Mouse (Mus musculus) forebrain, embryonic 10.5 days (tissue): ENCODE measurements around the gene Ptprd. TPM values are rescaled to one million over a fixed set of nuclear protein-coding genes. Genes with fewer than 3 reads are reported as not detected.
A peak's percentile ranks its signal among the peaks of the same experiment; 100 is the strongest.

Experiments used
- DNase-seq: peaks from one replicate; pipeline ENCODE4 v3.0.0-alpha.2; 2017; ENCODE audit warnings: low spot score; ENCODE audit errors: extremely low spot score
- H3K27ac ChIP-seq: fragments of 300-500 bp; sonication (generic); 2 replicates; pipeline ENCODE4 v1.5.1; 2016; ENCODE audit warnings: mild to moderate bottlenecking
- H3K27me3 ChIP-seq: fragments of 300-500 bp; sonication (generic); 2 replicates; pipeline ENCODE4 v1.6.1; 2016; ENCODE audit warnings: mild to moderate bottlenecking; ENCODE audit not compliant: poor library complexity, severe bottlenecking
- H3K36me3 ChIP-seq: fragments of 300-500 bp; sonication (generic); replicated peaks from 2 replicates; pipeline ENCODE4 v1.6.1; 2016; ENCODE audit warnings: mild to moderate bottlenecking, moderate library complexity
- H3K4me1 ChIP-seq: fragments of 300-500 bp; sonication (generic); 2 replicates; pipeline ENCODE4 v1.6.1; 2016
- H3K4me3 ChIP-seq: fragments of 300-500 bp; sonication (generic); 2 replicates; pipeline ENCODE4 v1.5.1; 2016; ENCODE audit warnings: mild to moderate bottlenecking, moderate library complexity
- H3K9me3 ChIP-seq: fragments of 300-500 bp; sonication (generic); 2 replicates; pipeline ENCODE4 v1.6.1; 2016; ENCODE audit warnings: mild to moderate bottlenecking, moderate library complexity
- WGBS: fragments of 180-500 bp; shearing (Covaris S2); methylation state at CpG from one replicate; pipeline ENCODE4 v1.1.7; 2016; 5-methylcytosine and 5-hydroxymethylcytosine counted together
- polyA plus RNA-seq: library from polyadenylated mRNA; unstranded; fragments of >200 nt; fragmentation: Nextera tagmentation; extraction: Ambion mirVana; gene quantifications from 2 replicates; pipeline ENCODE4 v1.2.1, GENCODE M21; 2016

Ptprd gene
- polyA plus RNA-seq, 1 experiment from 2014 or later: 12.2 TPM

DNA sequence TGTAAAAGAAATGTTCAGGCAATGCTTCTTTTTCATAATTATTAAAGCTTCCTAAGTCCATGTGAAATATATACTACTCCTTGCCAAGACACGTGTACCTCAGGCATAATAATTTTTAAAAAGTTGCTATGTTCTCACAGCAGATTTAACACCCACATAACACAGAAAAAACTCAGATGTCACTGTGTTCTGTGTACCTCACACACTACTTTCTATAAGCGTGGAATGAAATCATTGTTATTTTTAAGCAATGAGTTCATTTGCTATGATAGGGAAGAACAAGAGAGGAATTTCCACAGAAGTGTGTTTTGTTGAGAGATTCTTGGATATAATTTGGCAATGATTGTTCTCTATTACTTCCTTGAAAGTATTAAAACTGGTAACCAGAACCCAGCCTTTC lies 562.9 kb downstream of the Ptprd start:
- H3K27me3 ChIP-seq: no peaks in the 10 kb centered on the region
- no peak for DNase-seq
- H3K4me1 ChIP-seq: no peaks in the 10 kb centered on the region
- no peak overlapping the region for H3K27ac ChIP-seq
- no peaks in the 10 kb centered on the region for H3K36me3 ChIP-seq
- 89% methylated on average over 2 of the region's 2 CpGs for WGBS
- H3K4me3 ChIP-seq: no peak overlapping the region
- H3K9me3 ChIP-seq: no peaks in the 10 kb centered on the region

DNA sequence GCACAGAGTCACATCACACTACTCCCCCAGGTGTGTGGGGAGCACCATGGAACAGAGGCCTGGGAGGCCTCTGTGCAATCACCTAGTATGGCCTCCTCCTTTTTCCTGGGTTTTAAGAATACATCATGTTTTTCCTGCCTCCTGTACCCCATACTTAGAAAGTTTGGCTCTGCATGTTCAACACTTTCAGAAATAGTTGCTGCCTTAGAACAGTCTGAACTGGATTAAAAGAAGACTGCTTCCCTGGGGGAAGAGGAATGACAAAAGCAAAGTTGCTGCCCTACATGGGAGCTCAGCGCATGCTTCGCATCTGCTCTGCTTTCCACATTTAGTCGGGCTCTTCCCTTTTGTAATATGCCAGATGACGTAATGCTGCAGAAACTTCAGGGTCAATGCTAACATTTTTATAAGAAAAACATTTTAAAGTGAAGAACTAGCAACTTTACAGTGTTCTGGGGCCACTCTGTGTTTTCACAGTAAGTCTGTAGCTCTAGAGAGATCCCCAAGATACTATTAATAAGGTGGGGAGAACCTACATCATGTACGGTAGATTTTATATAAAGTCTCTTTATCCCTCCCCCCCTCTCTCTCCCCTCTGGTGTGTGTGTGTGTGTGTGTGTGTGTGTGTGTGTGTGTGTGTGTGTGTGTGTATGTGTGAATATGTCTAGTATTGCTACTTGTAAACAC lies 564.2 kb downstream of the Ptprd start:
- DNase-seq: no peak

DNA sequence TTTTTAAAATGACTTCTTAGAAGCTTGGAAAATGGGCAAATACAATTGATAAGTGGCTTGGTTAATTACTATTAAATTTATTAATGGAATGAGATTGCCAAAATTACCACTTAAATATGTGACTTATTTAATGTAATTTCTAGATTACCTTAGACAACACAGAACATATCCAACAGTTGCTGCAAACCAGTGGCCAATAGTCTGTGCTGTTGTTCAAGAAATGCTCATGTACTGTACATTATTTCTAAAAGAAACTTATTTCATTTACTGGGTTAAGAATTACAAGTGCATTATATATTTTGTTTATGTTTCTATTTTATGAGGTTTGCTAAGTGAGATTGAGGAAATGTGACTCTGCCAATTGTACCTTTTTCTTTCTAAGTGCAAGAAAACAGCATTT lies 567.3 kb downstream of the Ptprd start:
- Histone ChIP-seq H3K9me3 (no peaks in the 10 kb centered on the region), H3K4me3 (no peak overlapping the region), H3K27me3 (no peaks in the 10 kb centered on the region), H3K4me1 (no peaks in the 10 kb centered on the region), H3K36me3 (no peaks in the 10 kb centered on the region), H3K27ac (no peak overlapping the region)
- no peak for DNase-seq

More for the DNA sequence above, 564.2 kb downstream of the Ptprd start:
- 86% methylated on average over 5 of the region's 5 CpGs for WGBS
- Histone ChIP-seq H3K4me1 (no peaks in the 10 kb centered on the region), H3K27ac (no peak overlapping the region), H3K36me3 (no peaks in the 10 kb centered on the region), H3K9me3 (no peaks in the 10 kb centered on the region), H3K27me3 (no peaks in the 10 kb centered on the region), H3K4me3 (no peak overlapping the region)

DNA sequence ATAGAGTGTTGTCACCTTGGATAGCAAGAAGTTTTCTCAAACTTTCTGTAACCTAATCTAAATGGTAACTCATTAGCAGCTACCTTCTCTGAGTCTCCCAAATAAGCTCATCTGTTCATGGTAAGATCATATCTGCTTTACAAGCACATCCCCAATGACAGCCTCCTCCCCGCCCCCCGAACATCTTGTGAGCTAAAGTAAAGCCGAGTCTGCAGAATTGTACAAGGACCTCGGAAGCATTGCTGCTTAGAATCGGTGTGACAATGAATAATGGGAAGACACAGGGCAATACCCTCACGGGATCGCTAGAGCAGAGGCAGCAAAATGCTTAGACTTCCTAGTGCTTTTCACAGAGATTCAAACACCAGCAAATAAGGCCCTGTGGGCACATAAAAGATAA lies 571.7 kb downstream of the Ptprd start:
- no peak for DNase-seq
- no peak overlapping the region for H3K27ac ChIP-seq
- 90% methylated on average over 7 of the region's 7 CpGs for WGBS

DNA sequence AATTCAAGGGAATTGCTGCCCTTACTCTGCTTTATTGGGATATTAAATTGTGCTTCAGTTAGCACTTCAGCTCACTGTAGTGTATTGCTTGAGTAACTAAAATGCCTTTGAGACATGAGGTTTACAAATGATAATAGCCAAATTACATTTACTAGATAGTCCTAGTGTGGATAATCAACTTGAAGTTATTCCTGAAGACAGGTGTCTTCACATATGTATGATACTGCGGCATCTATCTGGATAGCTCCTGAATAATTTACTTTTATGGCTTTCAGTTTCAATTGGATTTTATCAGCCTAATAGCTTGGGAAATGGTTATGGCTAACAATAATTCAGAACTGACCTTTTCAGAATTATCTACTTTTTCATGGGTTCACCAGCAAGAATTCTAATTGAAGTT lies 598.6 kb downstream of the Ptprd start:
- WGBS: 98% methylated on average over 1 of the region's 1 CpGs
- H3K4me1 ChIP-seq: no peaks in the 10 kb centered on the region
- DNase-seq: no peak
- H3K36me3 ChIP-seq: no peaks in the 10 kb centered on the region
- H3K27me3 ChIP-seq: no peaks in the 10 kb centered on the region
- no peak overlapping the region for H3K27ac ChIP-seq
- no peaks in the 10 kb centered on the region for H3K9me3 ChIP-seq
- H3K4me3 ChIP-seq: no peak overlapping the region

More for the DNA sequence above, 571.7 kb downstream of the Ptprd start:
- no peaks in the 10 kb centered on the region for H3K4me1 ChIP-seq
- H3K36me3 ChIP-seq: no peaks in the 10 kb centered on the region
- no peaks in the 10 kb centered on the region for H3K9me3 ChIP-seq
- H3K27me3 ChIP-seq: no peaks in the 10 kb centered on the region
- no peak overlapping the region for H3K4me3 ChIP-seq

DNA sequence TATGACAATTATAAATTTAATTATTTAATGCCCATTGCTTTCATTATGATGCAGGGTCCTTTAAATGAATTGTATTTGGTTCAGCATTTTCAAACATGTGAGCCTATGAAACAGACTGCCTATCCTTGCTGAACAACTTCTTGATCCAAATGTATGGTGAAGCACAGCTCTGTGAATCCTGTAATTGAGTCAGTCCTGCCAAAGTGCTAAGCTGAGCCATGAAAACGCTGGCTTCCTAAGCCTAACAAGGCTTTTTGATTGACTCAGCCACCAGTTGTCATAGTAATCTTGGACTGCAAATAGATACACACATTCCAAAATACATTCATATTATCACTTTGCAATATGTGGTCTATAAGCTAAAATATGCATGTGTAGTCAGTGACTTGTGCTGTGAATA lies 625.1 kb downstream of the Ptprd start:
- Histone ChIP-seq H3K4me3 (no peak overlapping the region), H3K9me3 (no peaks in the 10 kb centered on the region), H3K36me3 (no peaks in the 10 kb centered on the region), H3K4me1 (no peaks in the 10 kb centered on the region), H3K27me3 (no peaks in the 10 kb centered on the region), H3K27ac (no peak overlapping the region)
- no peak for DNase-seq
- WGBS: 92% methylated on average over 1 of the region's 1 CpGs

DNA sequence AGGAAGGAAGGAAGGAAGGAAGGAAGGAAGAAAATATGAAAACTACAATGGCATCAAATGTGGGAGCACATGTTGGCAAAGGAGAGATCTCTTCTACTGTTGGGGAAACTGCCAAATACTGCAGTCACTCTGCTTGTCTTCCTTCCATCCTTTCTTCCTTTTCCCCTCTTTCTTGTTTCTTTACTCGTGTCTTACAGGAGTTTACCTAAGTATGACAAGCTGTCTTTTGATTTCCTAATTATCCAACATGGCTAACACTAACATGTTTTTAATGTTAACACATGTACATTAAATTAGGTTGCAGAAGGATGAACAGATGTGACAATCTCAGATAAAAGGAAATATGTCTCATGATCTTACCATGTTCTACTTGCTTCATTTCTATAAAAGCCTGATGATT lies 625.5 kb downstream of the Ptprd start:
- H3K4me3 ChIP-seq: no peak overlapping the region
- DNase-seq: no peak
- WGBS: 89% methylated on average over 1 of the region's 1 CpGs
- no peaks in the 10 kb centered on the region for H3K4me1 ChIP-seq
- H3K9me3 ChIP-seq: no peaks in the 10 kb centered on the region
- H3K36me3 ChIP-seq: no peaks in the 10 kb centered on the region
- H3K27ac ChIP-seq: no peak overlapping the region
- H3K27me3 ChIP-seq: no peaks in the 10 kb centered on the region

DNA sequence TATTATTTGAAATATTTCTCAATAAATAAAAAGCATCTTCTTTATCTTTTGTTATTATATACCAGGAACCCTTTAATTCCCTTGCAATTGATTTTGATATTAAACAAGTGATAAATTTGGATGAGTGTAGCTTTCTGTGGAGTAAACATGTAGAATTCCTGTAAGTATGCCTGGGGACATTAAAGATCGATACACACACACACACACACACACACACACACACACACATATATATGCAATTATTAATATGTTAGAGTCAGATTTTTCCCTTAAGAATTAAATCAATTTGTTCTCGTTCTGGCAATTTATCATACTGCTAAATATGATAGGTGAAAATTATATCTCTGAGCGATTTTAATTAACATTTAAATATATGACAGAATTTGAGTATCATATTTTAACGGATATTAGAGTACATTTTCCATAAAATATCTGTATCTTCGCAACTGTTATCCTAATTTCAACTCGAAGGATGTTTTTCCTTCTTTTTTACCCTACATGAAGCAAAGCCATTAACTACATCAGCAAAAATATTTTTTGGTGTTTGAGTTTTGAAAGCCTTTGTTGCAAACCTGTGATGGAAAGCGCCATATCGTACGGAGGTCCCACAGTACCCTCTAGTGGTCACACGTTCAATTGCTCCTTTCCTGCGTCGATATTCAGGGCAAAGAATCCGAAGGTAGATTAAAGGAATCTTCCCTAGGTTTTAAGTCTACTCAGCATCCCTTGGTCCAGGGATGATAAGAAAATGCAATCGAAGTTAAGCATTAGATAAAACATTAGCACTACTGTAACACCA lies 653.2 kb downstream of the Ptprd start:
- Histone ChIP-seq H3K27ac (no peak overlapping the region), H3K4me3 (no peak overlapping the region), H3K36me3 (no peaks in the 10 kb centered on the region), H3K9me3 (no peaks in the 10 kb centered on the region), H3K27me3 (no peaks in the 10 kb centered on the region), H3K4me1 (peaks cover 7% of the 10 kb centered on the region; the same call in 1 of the 2 replicates)
- WGBS: 24% methylated on average over 14 of the region's 14 CpGs
- DNase-seq: peak; percentile 38

DNA sequence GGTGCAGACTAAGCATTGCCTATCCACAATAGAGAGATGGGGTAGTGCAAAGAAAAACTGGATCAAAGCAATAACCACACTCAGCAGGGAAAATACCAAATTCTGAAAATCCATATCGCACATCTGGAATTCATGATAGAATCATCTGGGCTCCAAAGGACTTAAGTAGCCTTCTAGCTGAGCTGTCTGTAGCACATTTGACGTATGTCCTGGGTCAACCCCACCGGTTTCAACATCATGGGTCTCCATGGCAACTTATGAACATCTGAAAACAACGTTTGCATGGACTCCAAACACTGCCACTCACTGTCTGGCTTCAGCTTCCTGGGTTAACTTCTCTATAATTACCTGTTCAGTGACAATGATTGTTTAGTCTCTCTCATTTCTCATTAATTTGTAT lies 655.9 kb downstream of the Ptprd start:
- Histone ChIP-seq H3K4me1 (peaks cover 7% of the 10 kb centered on the region; the same call in 1 of the 2 replicates), H3K9me3 (no peaks in the 10 kb centered on the region), H3K4me3 (no peak overlapping the region), H3K27ac (no peak overlapping the region), H3K27me3 (no peaks in the 10 kb centered on the region), H3K36me3 (no peaks in the 10 kb centered on the region)
- no peak for DNase-seq
- 75% methylated on average over 4 of the region's 4 CpGs for WGBS

DNA sequence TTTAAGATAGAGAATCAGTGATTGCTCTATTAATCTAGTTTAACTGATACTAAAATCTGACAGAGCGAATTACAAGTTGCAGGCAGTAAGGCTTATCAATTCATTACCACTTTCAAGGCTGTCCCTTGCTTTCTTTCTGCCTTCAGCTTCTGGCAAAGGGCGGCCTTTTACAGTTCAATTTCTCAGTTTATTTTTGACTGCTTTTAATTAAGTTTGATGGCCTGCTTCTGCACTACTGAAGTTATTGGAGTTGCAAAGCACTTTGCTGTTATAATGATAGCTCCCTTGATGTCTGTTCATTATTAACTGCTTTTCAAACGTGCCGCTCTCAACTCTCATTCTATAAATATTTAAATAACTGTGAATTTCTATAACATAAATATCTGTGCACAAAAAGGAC lies 673.9 kb downstream of the Ptprd start:
- DNase-seq: no peak
- Histone ChIP-seq H3K9me3 (no peaks in the 10 kb centered on the region), H3K27me3 (no peaks in the 10 kb centered on the region), H3K36me3 (no peaks in the 10 kb centered on the region), H3K27ac (no peak overlapping the region), H3K4me3 (no peak overlapping the region), H3K4me1 (peaks cover 27% of the 10 kb centered on the region)
- WGBS: 86% methylated on average over 4 of the region's 4 CpGs

DNA sequence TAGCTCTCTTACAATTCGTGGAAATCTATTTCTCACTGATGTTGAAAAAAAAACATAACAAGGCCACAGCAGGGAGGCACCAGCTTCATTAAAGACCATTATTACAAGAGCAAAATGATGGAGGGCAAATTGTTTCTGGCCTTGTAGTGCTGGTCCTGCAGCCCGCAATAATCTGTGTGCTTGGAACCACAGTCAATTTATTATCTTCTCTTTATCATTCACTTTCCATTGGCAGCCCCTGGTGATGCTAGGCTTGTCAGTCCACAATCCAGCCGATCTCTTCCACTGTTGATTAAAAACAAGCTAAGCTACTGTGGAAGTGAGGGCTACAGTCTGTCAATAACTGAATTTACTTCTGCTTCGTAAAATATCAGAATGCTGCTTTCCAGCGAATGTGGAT lies 674.4 kb downstream of the Ptprd start:
- Histone ChIP-seq H3K27ac (no peak overlapping the region), H3K36me3 (no peaks in the 10 kb centered on the region), H3K27me3 (no peaks in the 10 kb centered on the region), H3K4me3 (no peak overlapping the region), H3K4me1 (peaks cover 27% of the 10 kb centered on the region), H3K9me3 (no peaks in the 10 kb centered on the region)
- WGBS: 50% methylated on average over 5 of the region's 5 CpGs
- DNase-seq: no peak

DNA sequence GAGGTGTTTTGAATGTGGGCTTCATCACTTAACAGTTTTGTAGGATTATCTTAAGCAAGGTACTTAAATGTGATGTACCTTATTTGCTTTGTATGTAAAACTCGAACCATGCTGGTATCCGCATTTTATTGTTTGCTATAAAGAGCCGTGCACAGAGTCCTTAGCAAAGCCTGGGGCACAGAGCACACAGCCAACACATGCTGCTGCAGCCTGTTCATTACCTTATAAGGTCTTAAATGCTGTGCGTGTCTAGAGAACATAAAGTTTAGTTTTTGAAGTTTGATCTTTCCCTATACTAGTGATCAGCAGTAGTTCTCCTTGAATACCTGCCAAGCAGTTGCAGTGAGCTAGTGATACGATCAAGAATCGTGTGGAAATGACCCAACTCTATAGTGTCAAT lies 676.2 kb downstream of the Ptprd start:
- no peaks in the 10 kb centered on the region for H3K9me3 ChIP-seq
- H3K36me3 ChIP-seq: no peaks in the 10 kb centered on the region
- no peak overlapping the region for H3K4me3 ChIP-seq
- 92% methylated on average over 6 of the region's 6 CpGs for WGBS
- H3K27me3 ChIP-seq: no peaks in the 10 kb centered on the region
- H3K27ac ChIP-seq: no peak overlapping the region
- peaks cover 27% of the 10 kb centered on the region for H3K4me1 ChIP-seq
- DNase-seq: no peak

DNA sequence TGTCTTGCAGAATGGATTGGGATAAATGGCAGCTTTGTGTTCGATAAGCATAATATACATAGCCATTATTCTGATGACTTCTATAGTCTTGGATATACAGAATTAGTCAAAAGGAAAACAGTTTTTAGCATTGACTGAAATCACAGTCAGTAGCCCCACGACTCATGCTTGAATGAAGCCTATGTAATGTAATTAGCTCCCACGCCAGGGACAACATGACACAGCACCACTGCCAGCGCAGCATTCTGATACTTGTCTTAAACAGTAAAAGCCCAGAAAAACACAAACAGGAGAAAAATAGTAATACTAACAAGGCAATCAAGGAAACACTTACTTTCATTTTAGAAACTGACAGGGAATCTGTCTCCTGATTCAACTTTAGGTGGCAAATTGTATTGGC lies 677.2 kb downstream of the Ptprd start:
- H3K4me3 ChIP-seq: no peak overlapping the region
- 60% methylated on average over 4 of the region's 4 CpGs for whole genome bisulfite sequencing
- no peak overlapping the region for H3K27ac ChIP-seq
- no peak for DNase-seq
- peaks cover 27% of the 10 kb centered on the region for H3K4me1 ChIP-seq
- no peaks in the 10 kb centered on the region for H3K9me3 ChIP-seq
- no peaks in the 10 kb centered on the region for H3K36me3 ChIP-seq
- no peaks in the 10 kb centered on the region for H3K27me3 ChIP-seq
